Mouse (Mus musculus): ENCODE data around the gene Gm11541. TPM values are rescaled to one million over a fixed set of nuclear protein-coding genes. Genes with fewer than 3 reads are reported as not detected.
"Not testable (repeated sequence)": the region's sequence is repeated elsewhere in the genome, so short reads cannot be mapped to it uniquely, and the experiment has no call there.

Gm11541 gene
- polyA plus RNA-seq, 1 experiment from 2014 or later: not detected

- not testable (repeated sequence) for H3K27me3 ChIP-seq (ENCODE audit: insufficient read depth, poor library complexity, severe bottlenecking); H3K4me3 ChIP-seq; H3K9me3 ChIP-seq; H3K27ac ChIP-seq; DNase-seq (ENCODE audit: low spot score)
- Histone ChIP-seq H3K36me3 (peaks cover 47% of the 10 kb centered on the region), H3K4me1 (peaks cover 12% of the 10 kb centered on the region; the same call in 1 of the 2 replicates)
- 97% methylated on average over 5 of the region's 7 CpGs for WGBS
Measured at GRCm38 (mm10) chr11:94651241-94651640, 53.1 kb downstream of the Gm11541 start.

GRCm38 (mm10) chr11:94646457-94646856 lies 57.8 kb downstream of the Gm11541 start:
- no peak overlapping the region for H3K4me3 ChIP-seq
- H3K27me3 ChIP-seq (ENCODE audit: insufficient read depth, poor library complexity, severe bottlenecking): no peaks in the 10 kb centered on the region
- no peaks in the 10 kb centered on the region for H3K9me3 ChIP-seq
- H3K4me1 ChIP-seq: no peaks in the 10 kb centered on the region
- WGBS: 95% methylated on average over 4 of the region's 4 CpGs
- peaks cover 88% of the 10 kb centered on the region for H3K36me3 ChIP-seq
- no peak overlapping the region for H3K27ac ChIP-seq
- DNase-seq (ENCODE audit: low spot score): no peak

Other genes starting within 250 kb of the Gm11541 start
- gene Cacna1g, start 230.3 kb downstream of the Gm11541 start, polyA plus RNA-seq (2016; fragmentation: Nextera tagmentation; extraction: Ambion mirVana): 1.5 and 2.4 TPM in 2 replicates
- gene Spata20, start 218.3 kb downstream of the Gm11541 start, polyA plus RNA-seq (2016; fragmentation: Nextera tagmentation; extraction: Ambion mirVana): not detected in 2 replicates
- gene Epn3, start 204.5 kb downstream of the Gm11541 start, polyA plus RNA-seq (2016; fragmentation: Nextera tagmentation; extraction: Ambion mirVana): 7.7 and 14.2 TPM in 2 replicates
- 9.3 and 12.5 TPM in 2 replicates for gene Mycbpap, start 182.8 kb downstream of the Gm11541 start, polyA plus RNA-seq (2016; fragmentation: Nextera tagmentation; extraction: Ambion mirVana)
- gene Rsad1, start 155.2 kb downstream of the Gm11541 start, polyA plus RNA-seq (2016; fragmentation: Nextera tagmentation; extraction: Ambion mirVana): 3.2 and 6.9 TPM in 2 replicates
- 0.11 and 0.28 TPM in 2 replicates for gene Chad, start 139.5 kb downstream of the Gm11541 start, polyA plus RNA-seq (2016; fragmentation: Nextera tagmentation; extraction: Ambion mirVana)
- gene Acsf2, start 102.6 kb downstream of the Gm11541 start, polyA plus RNA-seq (2016; fragmentation: Nextera tagmentation; extraction: Ambion mirVana): 2.8 and 4.1 TPM in 2 replicates
- gene Lrrc59, start 74.7 kb downstream of the Gm11541 start, polyA plus RNA-seq (2016; fragmentation: Nextera tagmentation; extraction: Ambion mirVana): 229 and 251 TPM in 2 replicates
- gene Mrpl27, start 50.7 kb downstream of the Gm11541 start, polyA plus RNA-seq (2016; fragmentation: Nextera tagmentation; extraction: Ambion mirVana): 139 and 141 TPM in 2 replicates
- gene Eme1, start 50.5 kb downstream of the Gm11541 start, polyA plus RNA-seq (2016; fragmentation: Nextera tagmentation; extraction: Ambion mirVana): 24.7 and 33.4 TPM in 2 replicates
- gene Xylt2, start 27.0 kb downstream of the Gm11541 start, polyA plus RNA-seq (2016; fragmentation: Nextera tagmentation; extraction: Ambion mirVana): 16.7 and 17.4 TPM in 2 replicates
- 0.16 TPM in 1 of 2 replicates, not detected in the other for gene Cdc34b, start 37.3 kb upstream of the Gm11541 start, polyA plus RNA-seq (2016; fragmentation: Nextera tagmentation; extraction: Ambion mirVana)
- not detected in 2 replicates for gene Tmem92, start 78.2 kb upstream of the Gm11541 start, polyA plus RNA-seq (2016; fragmentation: Nextera tagmentation; extraction: Ambion mirVana)
- 146 and 311 TPM in 2 replicates for gene Col1a1, start 231.7 kb upstream of the Gm11541 start, polyA plus RNA-seq (2016; fragmentation: Nextera tagmentation; extraction: Ambion mirVana)

Data from heart, embryonic 10.5 days (tissue).